12 mouse cellular contexts compared by ENCODE assay signal in genomic region chr5:107020366-107020765, GRCm38 (mm10). TPM values are rescaled to one million over a fixed set of nuclear protein-coding genes. Genes with fewer than 3 reads are reported as not detected.
A peak's percentile ranks its signal among the peaks of the same experiment; 100 is the strongest.
DNase-seq lines count a peak whose midpoint lies in the region; ATAC-seq and TF ChIP-seq lines count a peak whose summit lies in the region.
"Had no signal": no experiment of that assay in that cellular context is flagged by ENCODE, and none has a peak within 500 bp of the region (broad histone marks: within the 10 kb centered on the region; RNA-seq: fewer than 3 reads in every experiment).

No protein-coding gene starts in this region.

- H3K27ac ChIP-seq in gastrocnemius, adult 2 months: peak overlapping the region; percentile 61
- peak overlapping the region; percentile 43; the same call in 1 of the 2 replicates for H3K27ac ChIP-seq in heart, embryonic 11.5 days (ENCODE audit: low read depth, low read length)
- peak overlapping the region; percentile 72 for H3K27ac ChIP-seq in limb, embryonic 10.5 days
- H3K27ac ChIP-seq: neural tube, embryonic 12.5 days had no signal

- intact Hi-C loops in gastrocnemius, adult 2 months (cut with DNase I): no loop called here
- intact Hi-C loops in gastrocnemius, postnatal 36 days (cut with DNase I): no loop called here

- peaks cover 16% of the 10 kb centered on the region for H3K4me1 ChIP-seq in heart, embryonic 11.5 days (ENCODE audit: control insufficient read depth, insufficient read depth, low read length)
- peaks cover 41% of the 10 kb centered on the region for H3K4me1 ChIP-seq in limb, embryonic 10.5 days

- no peak for ATAC-seq in heart, embryonic 11.5 days (replicated peaks; ENCODE audit: insufficient number of reproducible peaks, low FRiP score, low TSS enrichment)
- ATAC-seq: activated CD4-positive, CD25-positive, alpha-beta regulatory T cell, adult 4 months had no signal

- no peaks in the 10 kb centered on the region for H3K36me3 ChIP-seq in heart, embryonic 11.5 days (ENCODE audit: control insufficient read depth, insufficient read depth, low read length)
- 0 out of 2 replicates have a peak, but pooled peaks cover 2% of the 10 kb centered on the region for H3K36me3 ChIP-seq in limb, embryonic 10.5 days
- H3K36me3 ChIP-seq: G1E; neural tube, embryonic 12.5 days had no signal

- DNase-seq in gastrocnemius, adult 2 months: no peak
- DNase-seq in gastrocnemius, postnatal 36 days: no peak
- peak; percentile 60 for DNase-seq in adipocyte (ENCODE audit: low spot score)
- DNase-seq in limb, embryonic 10.5 days (ENCODE audit: low spot score): no peak
- no peak for DNase-seq in adrenal gland, adult 2 months
- DNase-seq in cerebellum, adult 8-10 months: no peak
- no peak for DNase-seq in right cerebral cortex, adult 18-20 months
- DNase-seq: midbrain, embryonic 14.5 days had no signal

- no peak for TF ChIP-seq CTCF in gastrocnemius, adult 2 months (IDR thresholded peaks at IDR 0.05)

- no peak overlapping the region for H3K4me3 ChIP-seq in gastrocnemius, adult 2 months
- H3K4me3 ChIP-seq in heart, embryonic 11.5 days (ENCODE audit: low read depth, low read length): no peak overlapping the region
- H3K4me3 ChIP-seq in limb, embryonic 10.5 days: no peak overlapping the region
- H3K4me3 ChIP-seq: neural tube, embryonic 12.5 days had no signal

- H3K27me3 ChIP-seq in heart, embryonic 11.5 days (ENCODE audit: control insufficient read depth, insufficient read depth, low read length): no peaks in the 10 kb centered on the region
- no peaks in the 10 kb centered on the region for H3K27me3 ChIP-seq in limb, embryonic 10.5 days (ENCODE audit: low read depth, poor library complexity, severe bottlenecking)
- H3K27me3 ChIP-seq: neural tube, embryonic 12.5 days had no signal

- H3K9me3 ChIP-seq in heart, embryonic 11.5 days (replicated peaks; ENCODE audit: control insufficient read depth, low read length): no peaks in the 10 kb centered on the region
- H3K9me3 ChIP-seq in limb, embryonic 10.5 days (replicated peaks): no peaks in the 10 kb centered on the region
- H3K9me3 ChIP-seq: G1E; neural tube, embryonic 12.5 days had no signal

- H3K4me2 ChIP-seq in heart, embryonic 11.5 days: no peak overlapping the region
- H3K4me2 ChIP-seq: neural tube, embryonic 12.5 days had no signal

- H3K9ac ChIP-seq in heart, embryonic 11.5 days (ENCODE audit: low read depth, low read length): no peak overlapping the region
- H3K9ac ChIP-seq: neural tube, embryonic 12.5 days had no signal

- 43% methylated on average over 7 of the region's 7 CpGs for WGBS in heart, embryonic 11.5 days (ENCODE audit: insufficient replicate concordance)
- 78% methylated on average over 7 of the region's 7 CpGs for WGBS in limb, embryonic 10.5 days

RNA-seq across cellular contexts. Expression of gene Cdc7, which starts 56.2 kb away (rescaled TPM):
- under 1 TPM; 0.31 to 0.47 TPM for total RNA-seq in gastrocnemius, adult 2 months (2021)
- total RNA-seq in gastrocnemius, postnatal 36 days (2021): under 1 TPM; 0.49 to 0.51 TPM
- 36.1 and 42.8 TPM in 2 replicates for polyA plus RNA-seq in heart, embryonic 11.5 days (2014; fragmentation: Nextera tagmentation; extraction: Ambion mirVana)
- polyA plus RNA-seq in limb, embryonic 10.5 days (2016; fragmentation: Nextera tagmentation; extraction: Ambion mirVana): 58.5 and 67.8 TPM in 2 replicates
- 1 to 10 TPM; 2.3 to 2.9 TPM for total RNA-seq in adrenal gland, adult 2 months (2021)
- 2.6 and 3.3 TPM in 2 replicates for polyA plus RNA-seq in adrenal gland, adult 2 months (2012; rRNA removed)
